Mouse (Mus musculus): Measurements from ENCODE around the gene Gm21775. TPM values are rescaled to one million over a fixed set of nuclear protein-coding genes. Genes with fewer than 3 reads are reported as not detected.
"Not testable (repeated sequence)": the region's sequence is repeated elsewhere in the genome, so short reads cannot be mapped to it uniquely, and the experiment has no call there.

Gm21775 gene
- not detected in 2 replicates for polyA plus RNA-seq (2016; fragmentation: Nextera tagmentation; extraction: Ambion mirVana)

- not testable (repeated sequence) for H3K4me3 ChIP-seq; H3K9me3 ChIP-seq; H3K4me1 ChIP-seq; DNase-seq (ENCODE audit: extremely low spot score, low spot score); H3K27me3 ChIP-seq (ENCODE audit: poor library complexity, severe bottlenecking); H3K36me3 ChIP-seq (replicated peaks); H3K27ac ChIP-seq
- 88% methylated on average over 5 of the region's 5 CpGs for WGBS
Observed at GRCm38 (mm10) chrY:10553153-10553552, at the start of gene Gm21775. Gene Gm21775, plus strand, starts transcription at chrY:10553453.

- not testable (repeated sequence) for H3K9me3 ChIP-seq; H3K36me3 ChIP-seq (replicated peaks); H3K4me3 ChIP-seq; H3K4me1 ChIP-seq; DNase-seq (ENCODE audit: extremely low spot score, low spot score); H3K27ac ChIP-seq; H3K27me3 ChIP-seq (ENCODE audit: poor library complexity, severe bottlenecking)
Observed at GRCm38 (mm10) chrY:10535942-10536341, 17.3 kb upstream of the Gm21775 start, which contains the start of gene Gm20737. Gene Gm20737, minus strand, starts transcription at chrY:10536042.

Other genes with a start within 250 kb of the Gm21775 start
- gene Gm20834, start 228.9 kb upstream of the Gm21775 start, polyA plus RNA-seq (2016; fragmentation: Nextera tagmentation; extraction: Ambion mirVana): not detected in 2 replicates
- gene Gm28510, start 140.7 kb upstream of the Gm21775 start, polyA plus RNA-seq (2016; fragmentation: Nextera tagmentation; extraction: Ambion mirVana): not detected in 2 replicates
- not detected in 2 replicates for gene Gm20737, start 17.4 kb upstream of the Gm21775 start, polyA plus RNA-seq (2016; fragmentation: Nextera tagmentation; extraction: Ambion mirVana)
- gene Gm21900, start 62.9 kb downstream of the Gm21775 start, polyA plus RNA-seq (2016; fragmentation: Nextera tagmentation; extraction: Ambion mirVana): not detected in 2 replicates
- gene Gm20777, start 199.0 kb downstream of the Gm21775 start, polyA plus RNA-seq (2016; fragmentation: Nextera tagmentation; extraction: Ambion mirVana): not detected in 2 replicates

Measured in forebrain, embryonic 10.5 days (tissue).